Mouse (Mus musculus) lung, embryonic 14.5 days (tissue): ENCODE data around the gene 2810006K23Rik. TPM values are rescaled to one million over a fixed set of nuclear protein-coding genes. Genes with fewer than 3 reads are reported as not detected.

Source experiments
- ATAC-seq: fragments of 200-750 bp; cut with Nextera tagmentation; 2 replicates; pipeline ENCODE4 v1.8.0; 2017; ENCODE audit warnings: mild to moderate bottlenecking, moderate TSS enrichment, moderate library complexity; ENCODE audit not compliant: insufficient read depth
- DNase-seq: peaks from one replicate; pipeline ENCODE4 v3.0.0-alpha.2; 2015
- H3K27ac ChIP-seq: fragments of 300-500 bp; sonication (generic); 2 replicates; pipeline ENCODE4 v1.5.1; 2014; ENCODE audit warnings: low read depth, mild to moderate bottlenecking, moderate library complexity
- H3K27me3 ChIP-seq: fragments of 300-500 bp; sonication (generic); 2 replicates; pipeline ENCODE4 v1.6.1; 2014; ENCODE audit warnings: low read length, control low read depth; ENCODE audit not compliant: insufficient read depth
- H3K36me3 ChIP-seq: fragments of 300-500 bp; sonication (generic); 2 replicates; pipeline ENCODE4 v1.6.1; 2014; ENCODE audit warnings: control low read depth; ENCODE audit not compliant: insufficient read depth
- H3K4me1 ChIP-seq: fragments of 300-500 bp; sonication (generic); 2 replicates; pipeline ENCODE4 v1.6.1; 2014; ENCODE audit warnings: antibody characterized with exemption, control low read depth; ENCODE audit not compliant: insufficient read depth
- H3K4me2 ChIP-seq: fragments of 300-500 bp; sonication (generic); 2 replicates; pipeline ENCODE4 v1.6.1; 2014; ENCODE audit warnings: mild to moderate bottlenecking
- H3K4me3 ChIP-seq: fragments of 300-500 bp; sonication (generic); 2 replicates; pipeline ENCODE4 v1.5.1; 2014; ENCODE audit warnings: low read depth, low read length
- H3K9ac ChIP-seq: fragments of 300-500 bp; sonication (generic); 2 replicates; pipeline ENCODE4 v1.6.1; 2014
- H3K9me3 ChIP-seq: fragments of 300-500 bp; sonication (generic); 2 replicates; pipeline ENCODE4 v1.6.1; 2016; ENCODE audit warnings: low read depth, low read length, control low read depth
- CTCF ChIP-seq: IDR thresholded peaks from 2 replicates; pipeline ENCODE4 v1.5.1; 2016; ENCODE audit warnings: antibody characterized with exemption, low read depth
- WGBS: fragments of 180-500 bp; shearing (Covaris S2); extraction: QIAGEN DNeasy Blood & Tissue Kit; methylation state at CpG from one replicate; pipeline ENCODE4 v1.1.7; 2014; 5-methylcytosine and 5-hydroxymethylcytosine counted together
- polyA plus RNA-seq: library from polyadenylated mRNA; unstranded; fragments of >200 nt; fragmentation: Nextera tagmentation; extraction: Ambion mirVana; gene quantifications from 2 replicates; pipeline ENCODE4 v1.2.1, GENCODE M21; 2014

2810006K23Rik gene
- polyA plus RNA-seq, 1 experiment from 2014 or later: 15.2 TPM

DNA sequence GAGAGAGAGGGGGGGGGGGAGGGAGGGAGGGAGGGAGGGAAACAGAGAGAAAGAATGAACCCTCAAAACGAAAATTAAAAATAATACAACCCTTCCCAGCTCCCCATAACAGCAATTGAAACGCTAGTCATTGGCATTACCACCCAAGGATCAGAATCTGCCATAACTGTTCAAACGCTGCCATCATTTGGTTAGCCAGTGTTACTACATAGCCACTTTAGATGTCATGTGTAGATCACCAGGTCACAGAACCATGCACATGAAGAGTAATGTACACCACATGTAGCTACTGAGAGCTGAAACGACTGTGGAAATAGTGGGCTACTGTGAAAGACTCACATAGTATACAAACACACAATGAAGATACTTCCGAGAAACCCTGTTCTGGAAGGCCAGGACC, 60.0 kb downstream of the 2810006K23Rik start:
- WGBS: 73% methylated on average over 5 of the region's 5 CpGs
- DNase-seq (peak; percentile 47), ATAC-seq (no peak)
- Histone ChIP-seq H3K27me3 (no peaks in the 10 kb centered on the region), H3K4me1 (no peaks in the 10 kb centered on the region), H3K4me3 (no peak overlapping the region), H3K9ac (no peak overlapping the region), H3K27ac (no peak overlapping the region), H3K9me3 (no peaks in the 10 kb centered on the region), H3K36me3 (peaks cover 93% of the 10 kb centered on the region), H3K4me2 (no peak overlapping the region)
- peak; percentile 50 for TF ChIP-seq CTCF

Other genes starting within 250 kb of the 2810006K23Rik start
- 0.88 and 1.1 TPM in 2 replicates for gene Abcb9, start 232.3 kb upstream of the 2810006K23Rik start, polyA plus RNA-seq
- 13.3 and 13.4 TPM in 2 replicates for gene Ogfod2, start 215.8 kb upstream of the 2810006K23Rik start, polyA plus RNA-seq
- gene Arl6ip4, start 212.0 kb upstream of the 2810006K23Rik start, polyA plus RNA-seq: 100.0 and 105 TPM in 2 replicates
- 8.8 and 9.8 TPM in 2 replicates for gene Pitpnm2, start 78.3 kb upstream of the 2810006K23Rik start, polyA plus RNA-seq
- 19.2 and 20.7 TPM in 2 replicates for gene Mphosph9, start 117 bp upstream of the 2810006K23Rik start, polyA plus RNA-seq
- 193 and 259 TPM in 2 replicates for gene Cdk2ap1, start 35.0 kb downstream of the 2810006K23Rik start, polyA plus RNA-seq
- 85.6 and 88.6 TPM in 2 replicates for gene Sbno1, start 97.9 kb downstream of the 2810006K23Rik start, polyA plus RNA-seq
- 87.7 and 97.5 TPM in 2 replicates for gene Kmt5a, start 111.8 kb downstream of the 2810006K23Rik start, polyA plus RNA-seq
- gene Rilpl2, start 150.3 kb downstream of the 2810006K23Rik start, polyA plus RNA-seq: 28.7 and 29.2 TPM in 2 replicates
- 10.7 and 10.8 TPM in 2 replicates for gene Snrnp35, start 155.0 kb downstream of the 2810006K23Rik start, polyA plus RNA-seq
- gene Rilpl1, start 203.3 kb downstream of the 2810006K23Rik start, polyA plus RNA-seq: 20.3 and 21.1 TPM in 2 replicates
- 588 and 646 TPM in 2 replicates for gene Tmed2, start 212.6 kb downstream of the 2810006K23Rik start, polyA plus RNA-seq
- 12.7 and 14.1 TPM in 2 replicates for gene Ddx55, start 224.8 kb downstream of the 2810006K23Rik start, polyA plus RNA-seq